Mouse (Mus musculus): Measurements from ENCODE around the gene Tmod3. TPM values are rescaled to one million over a fixed set of nuclear protein-coding genes. Genes with fewer than 3 reads are reported as not detected.

Tmod3 gene
- 10 to 100 TPM; 15.0 to 23.0 TPM for total RNA-seq (2021)
- long read RNA-seq, experiment 1, transcript Tmod3-201 (10 exons, 3,667 nt), result major isoform, 19 of 23 reads
- long read RNA-seq, experiment 1, partial matches to known transcripts, result 0 of 23 reads
- long read RNA-seq, experiment 1, other reads (novel, unspliced or antisense), result 3 of 23 reads
- long read RNA-seq, experiment 2, transcript Tmod3-201 (10 exons, 3,667 nt), result major isoform, 15 of 16 reads
- long read RNA-seq, experiment 2, partial matches to known transcripts, result 0 of 16 reads
- long read RNA-seq, experiment 2, other reads (novel, unspliced or antisense), result 1 of 16 reads

DNA sequence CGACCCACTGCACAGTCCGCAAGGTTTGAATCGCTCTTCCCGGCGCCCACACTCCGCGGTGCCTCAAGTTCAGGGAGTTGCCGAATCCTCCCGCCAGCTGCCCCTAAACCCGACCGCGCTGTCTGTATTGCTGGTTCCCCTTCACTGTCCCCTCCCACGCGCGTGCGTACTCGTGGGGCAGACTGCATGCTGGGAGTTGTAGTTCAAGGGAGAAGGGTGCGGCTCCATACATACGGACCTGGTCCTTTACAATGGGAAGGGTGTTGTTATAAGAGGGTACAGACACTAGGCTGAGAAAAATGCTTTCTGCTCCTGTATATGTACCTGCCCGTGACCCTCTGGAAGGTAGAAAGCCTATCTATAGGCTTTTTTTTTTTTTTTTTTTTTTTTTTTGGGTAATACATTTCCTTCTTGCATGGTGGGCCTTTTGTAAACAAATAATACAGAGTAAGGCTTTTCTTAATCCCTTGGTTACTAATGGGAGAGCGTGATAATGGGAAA, at the start of gene Tmod3:
Gene Tmod3 (minus strand): TSS at position 146 of the 501 bp plus-strand sequence.
- intact Hi-C loops (cut with DNase I), result loop anchor here (5.0 kb wide), 1 partner anchor 37 kb away; no protein-coding TSS in a partner anchor
- Histone ChIP-seq H3K4me3 (peak within 1 kb of the TSS; percentile 94), H3K27ac (peak within 1 kb of the TSS; percentile 92)
- DNase-seq, result peak; percentile 95
- TF ChIP-seq CTCF (IDR thresholded peaks at IDR 0.05), result no peak

DNA sequence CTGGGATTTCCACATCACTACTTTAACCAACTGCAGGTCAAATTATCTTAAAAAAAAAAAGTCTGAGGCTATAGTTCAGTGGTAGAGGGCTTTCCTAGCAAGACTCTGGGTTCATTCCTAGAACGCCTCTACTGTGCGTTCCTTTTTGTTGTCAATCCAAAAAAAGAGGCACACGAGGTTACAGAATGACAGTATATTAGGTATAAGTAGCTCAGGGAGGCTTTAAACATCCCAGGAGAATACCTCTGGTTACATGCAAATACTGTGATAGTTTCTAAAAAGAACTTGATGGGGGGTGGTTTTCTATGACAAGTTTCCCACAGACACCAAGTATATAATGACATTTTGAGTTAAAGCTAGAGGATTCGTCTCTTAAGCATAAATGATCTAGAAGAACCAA, 48.0 kb upstream of the Tmod3 start:
- Histone ChIP-seq H3K27ac (no peak overlapping the region), H3K4me3 (no peak overlapping the region)
- intact Hi-C loops (cut with DNase I), result no loop called here
- no peak for TF ChIP-seq CTCF (IDR thresholded peaks at IDR 0.05)
- no peak for DNase-seq

DNA sequence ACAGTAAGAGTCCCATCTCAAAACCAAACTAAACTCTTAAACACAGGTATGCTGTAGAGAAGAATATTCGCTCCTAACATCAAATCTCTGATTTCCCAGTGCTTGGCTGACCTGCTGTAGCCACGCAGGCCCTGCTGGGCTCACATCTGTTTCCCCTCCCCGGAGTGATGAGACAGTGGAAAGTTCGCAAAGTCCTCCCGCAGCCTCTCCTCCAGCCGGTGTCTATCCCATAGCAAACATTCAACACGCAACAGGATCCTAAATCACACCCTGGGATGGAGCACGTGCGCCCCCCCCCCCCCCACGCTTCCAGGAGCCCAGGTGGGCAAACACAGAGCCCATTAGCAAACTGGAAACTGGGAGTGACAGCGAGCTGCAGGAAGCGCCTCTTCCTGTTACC, 42.1 kb upstream of the Tmod3 start:
- Histone ChIP-seq H3K27ac (peak overlapping the region; percentile 58), H3K4me3 (peak overlapping the region; percentile 13; the same call in 1 of the 2 replicates)
- no peak for TF ChIP-seq CTCF (IDR thresholded peaks at IDR 0.05)
- intact Hi-C loops (cut with DNase I), result no loop called here
- peak; percentile 38 for DNase-seq

DNA sequence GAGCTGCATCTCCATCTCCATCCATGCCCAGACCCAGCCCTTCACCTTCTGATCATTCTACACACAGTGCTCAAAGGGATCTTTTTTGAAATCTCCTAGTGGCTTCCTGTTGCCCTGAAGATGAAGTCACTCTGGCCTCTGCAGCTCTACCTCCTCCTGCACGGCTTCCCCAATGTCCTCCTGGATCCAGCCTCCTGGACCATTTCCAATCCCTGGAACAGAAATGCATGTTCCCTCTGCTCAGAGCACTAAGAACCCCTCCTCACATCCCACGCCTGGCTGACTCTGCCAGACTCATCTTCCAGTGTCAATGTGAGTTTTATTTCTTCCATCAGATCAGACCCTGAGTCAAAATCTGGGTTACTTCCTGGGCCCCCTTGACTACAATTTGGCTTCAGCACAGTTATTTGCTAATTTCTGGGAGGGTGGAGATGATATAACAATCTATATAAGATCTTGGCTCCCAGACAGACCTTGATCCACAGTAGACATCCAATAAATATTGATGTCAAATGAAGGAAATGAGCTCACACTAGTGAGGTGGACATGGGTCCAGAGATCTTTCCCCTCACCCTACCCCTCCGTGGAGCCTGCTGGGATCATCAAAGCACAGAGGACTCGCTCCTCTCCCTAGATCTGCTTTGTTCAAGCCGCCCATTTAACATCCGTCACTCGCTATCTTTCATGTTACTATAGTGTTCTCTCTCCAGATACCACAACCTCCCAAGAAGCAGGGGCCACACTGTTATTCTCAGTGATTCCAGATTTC, 40.9 kb upstream of the Tmod3 start:
- Histone ChIP-seq H3K27ac (peak overlapping the region; percentile 58), H3K4me3 (no peak overlapping the region)
- DNase-seq, result peak; percentile 49
- TF ChIP-seq CTCF (IDR thresholded peaks at IDR 0.05), result no peak
- intact Hi-C loops (cut with DNase I), result no loop called here

DNA sequence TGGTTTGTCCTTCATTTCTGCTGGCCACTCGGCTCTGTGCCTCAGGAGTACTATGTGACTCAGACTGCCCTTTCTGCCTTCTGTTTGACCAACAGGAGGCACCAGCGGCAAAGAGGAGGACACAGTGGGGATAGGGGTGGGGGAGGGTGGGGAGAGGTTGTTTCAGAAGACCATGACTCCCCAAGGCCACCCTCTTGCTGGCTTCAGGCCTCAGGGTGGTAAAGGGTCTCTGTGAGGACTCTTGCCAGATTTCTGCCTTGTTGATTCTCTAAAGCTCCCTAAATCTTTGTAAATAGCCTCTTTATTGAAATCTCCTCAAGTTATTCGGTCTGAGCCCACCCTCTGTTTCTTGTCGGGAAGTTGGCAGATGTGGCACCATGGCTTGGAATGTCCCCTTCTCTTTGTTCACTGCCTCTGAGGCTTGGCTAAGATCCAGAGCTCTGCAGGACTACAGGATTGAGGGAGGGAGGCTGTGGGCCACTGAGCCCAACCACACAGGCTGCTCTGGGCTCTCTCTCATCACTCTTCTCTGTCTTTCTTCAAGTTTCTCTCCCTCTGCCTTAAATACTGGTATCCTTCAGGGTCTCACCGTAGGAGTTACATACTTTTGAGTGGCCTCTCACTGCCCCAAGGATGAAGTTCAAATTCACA, 39.9 kb upstream of the Tmod3 start:
- intact Hi-C loops (cut with DNase I), result no loop called here
- TF ChIP-seq CTCF (IDR thresholded peaks at IDR 0.05), result peak; percentile 13; the same call in 1 of the 2 replicates
- Histone ChIP-seq H3K27ac (peak overlapping the region; percentile 58), H3K4me3 (no peak overlapping the region)
- DNase-seq, result peak; percentile 22

DNA sequence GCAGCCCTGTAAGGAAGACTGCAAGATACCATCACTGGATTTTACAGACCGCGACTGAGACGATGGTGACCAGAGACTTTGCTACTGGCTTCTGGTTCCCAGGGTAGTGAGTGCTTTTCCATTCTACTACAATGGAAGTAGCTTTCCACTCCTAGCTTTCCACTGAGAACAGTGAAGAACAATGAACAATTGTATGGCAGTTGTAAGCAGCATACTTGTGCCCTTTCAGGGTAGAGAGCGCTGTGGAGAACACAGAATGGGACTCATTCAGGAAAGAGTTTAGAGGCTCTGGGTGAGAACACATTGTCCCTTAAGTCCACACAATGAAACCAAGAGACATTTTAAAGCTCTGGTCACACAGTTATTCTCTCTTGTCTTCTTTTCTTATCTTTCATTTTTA, 38.1 kb upstream of the Tmod3 start:
- no peak for TF ChIP-seq CTCF (IDR thresholded peaks at IDR 0.05)
- no peak for DNase-seq
- intact Hi-C loops (cut with DNase I), result no loop called here
- no peak overlapping the region for H3K4me3 ChIP-seq
- peak overlapping the region; percentile 63 for H3K27ac ChIP-seq

DNA sequence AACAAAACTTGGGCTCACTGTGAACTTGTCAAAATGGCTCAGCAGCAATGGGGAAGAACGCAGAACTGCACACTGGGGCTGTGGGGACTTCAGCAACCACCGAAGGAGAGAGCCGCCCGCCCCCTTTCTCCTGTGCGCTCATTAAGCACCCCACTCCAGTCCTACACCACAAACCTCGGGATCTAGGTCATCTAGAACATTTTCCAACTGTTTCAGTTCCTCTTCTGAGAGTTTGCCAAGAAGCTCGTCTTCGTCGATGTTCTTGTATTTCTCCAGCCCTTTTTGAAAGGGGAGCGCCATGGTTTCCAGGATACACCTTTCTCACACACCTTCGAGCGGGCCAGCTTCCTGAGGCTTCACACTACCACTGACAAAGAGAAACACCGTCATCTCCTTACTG, 37.6 kb upstream of the Tmod3 start:
- no peak for DNase-seq
- H3K27ac ChIP-seq, result peak overlapping the region; percentile 63
- intact Hi-C loops (cut with DNase I), result no loop called here
- H3K4me3 ChIP-seq, result no peak overlapping the region
- TF ChIP-seq CTCF (IDR thresholded peaks at IDR 0.05), result no peak

DNA sequence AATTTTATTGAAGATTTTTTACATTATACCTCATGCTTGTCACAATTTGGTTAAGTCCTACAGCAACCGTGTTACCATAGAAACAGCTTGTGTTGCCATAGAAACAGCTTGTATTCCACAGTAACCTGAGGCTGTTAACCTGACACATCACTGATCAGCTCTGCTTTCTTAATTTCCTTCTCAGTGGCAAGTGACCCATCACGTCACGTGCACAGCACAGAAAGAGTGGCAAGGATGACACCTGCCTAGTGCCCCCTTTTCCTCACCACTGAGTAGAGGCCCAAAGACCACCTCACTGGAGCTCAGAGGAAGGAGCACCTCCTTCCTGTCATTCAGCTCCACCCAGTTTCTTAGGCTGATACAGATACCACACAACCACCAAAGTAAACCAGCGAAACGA, 34.0 kb upstream of the Tmod3 start:
- Histone ChIP-seq H3K27ac (no peak overlapping the region), H3K4me3 (no peak overlapping the region)
- DNase-seq, result no peak
- intact Hi-C loops (cut with DNase I), result no loop called here
- no peak for TF ChIP-seq CTCF (IDR thresholded peaks at IDR 0.05)

DNA sequence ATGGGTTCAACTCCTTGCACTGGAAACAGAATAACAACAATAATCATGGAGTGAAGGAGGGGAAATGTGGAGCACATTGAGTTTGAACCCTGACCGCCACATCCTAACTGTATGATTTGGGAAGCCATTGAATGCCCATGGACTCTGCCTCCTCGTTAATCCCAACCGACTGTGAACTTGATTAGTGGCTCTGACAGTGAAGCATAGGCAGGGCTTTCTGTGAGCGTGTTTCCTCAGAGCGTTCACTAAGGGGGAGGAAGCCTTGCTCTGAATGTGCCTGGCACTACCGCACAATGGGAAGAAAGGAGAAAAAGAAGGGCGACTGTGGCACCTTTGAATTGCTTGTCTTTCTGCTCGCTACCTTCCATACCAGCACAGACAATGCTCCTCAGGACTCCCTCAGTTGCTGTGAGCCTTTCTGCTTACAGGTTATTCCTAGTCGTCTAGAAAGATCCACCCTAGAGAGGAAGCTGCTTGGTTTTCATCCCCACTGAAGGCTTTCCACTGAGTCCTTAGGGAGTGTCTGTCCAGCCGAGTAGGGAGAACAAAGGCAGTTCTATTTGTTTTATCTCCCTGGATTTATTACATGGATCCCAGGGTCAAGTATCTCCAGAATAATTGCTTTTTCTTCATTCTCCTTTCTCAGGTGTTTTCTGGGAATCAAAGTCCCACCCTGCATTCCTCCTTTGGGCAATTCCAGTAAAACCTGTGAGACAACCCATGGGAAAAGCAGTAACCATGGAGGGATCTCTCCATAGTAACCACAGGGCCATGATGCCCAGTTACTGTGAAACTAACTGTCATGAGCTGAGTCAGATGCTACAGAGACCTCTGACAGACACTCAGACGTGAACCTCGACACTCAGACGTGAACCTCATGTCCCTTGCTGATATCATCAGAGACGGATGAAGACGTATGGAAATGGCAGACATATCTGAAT, 30.7 kb upstream of the Tmod3 start:
- no peak for TF ChIP-seq CTCF (IDR thresholded peaks at IDR 0.05)
- intact Hi-C loops (cut with DNase I), result no loop called here
- Histone ChIP-seq H3K27ac (no peak overlapping the region), H3K4me3 (no peak overlapping the region)
- no peak for DNase-seq

DNA sequence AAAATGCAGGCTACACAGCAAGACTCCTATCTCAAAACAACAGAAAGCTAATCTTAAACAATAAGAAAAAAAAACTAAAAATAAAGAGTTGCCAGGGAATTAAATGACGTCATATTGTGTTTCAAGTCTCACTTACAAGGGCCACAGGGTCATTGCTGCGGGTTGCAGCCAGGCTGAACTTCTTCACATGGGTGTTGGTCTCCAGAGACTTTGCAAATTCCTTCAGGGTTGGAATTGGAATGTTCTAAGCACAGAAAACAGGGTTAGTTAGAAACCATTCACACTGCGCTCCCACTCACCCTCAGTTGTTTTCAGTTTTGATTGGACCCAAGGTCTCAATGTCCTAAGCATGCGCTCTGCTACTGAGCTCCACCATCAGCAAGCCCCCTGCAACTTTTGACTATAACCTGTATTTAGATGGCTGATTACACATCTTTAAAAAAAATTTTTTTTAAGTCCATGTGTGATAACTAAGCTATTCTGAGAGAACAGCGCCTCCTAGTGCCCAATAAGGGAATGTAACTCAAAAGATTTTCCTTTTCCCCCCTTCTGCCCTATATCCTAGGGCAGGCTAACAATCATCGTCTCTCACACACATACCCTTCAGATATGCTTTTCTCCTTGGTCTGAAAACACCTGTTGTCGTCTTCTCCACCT, 22.4 kb upstream of the Tmod3 start:
- no peak for DNase-seq
- intact Hi-C loops (cut with DNase I), result loop anchor here (1.0 to 5.0 kb wide), 2 partner anchors 61 to 220 kb away; no protein-coding TSS in a partner anchor
- peak overlapping the region; percentile 57 for H3K27ac ChIP-seq
- H3K4me3 ChIP-seq, result no peak overlapping the region
- TF ChIP-seq CTCF (IDR thresholded peaks at IDR 0.05), result peak; percentile 74

DNA sequence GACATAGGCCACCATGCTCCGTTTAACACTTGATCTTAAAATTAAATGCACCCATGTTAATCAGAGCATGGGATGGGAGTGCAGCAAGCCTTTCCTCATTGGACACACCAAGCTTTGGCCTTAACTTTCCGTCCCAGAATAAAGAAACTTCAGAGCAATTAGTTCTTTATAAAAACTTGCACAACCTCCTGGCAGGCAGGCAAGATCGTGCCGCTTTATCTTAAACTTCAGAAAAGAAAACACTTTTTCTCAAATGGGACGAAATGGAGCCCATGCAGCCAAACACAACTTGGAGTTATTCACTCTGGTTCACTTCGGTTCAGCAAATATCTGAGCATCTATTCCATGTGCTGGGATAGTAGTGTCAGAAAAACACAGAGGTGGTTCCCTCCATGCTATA, 19.9 kb upstream of the Tmod3 start:
- Histone ChIP-seq H3K27ac (no peak overlapping the region), H3K4me3 (no peak overlapping the region)
- DNase-seq, result no peak
- no peak for TF ChIP-seq CTCF (IDR thresholded peaks at IDR 0.05)
- intact Hi-C loops (cut with DNase I), result no loop called here
